Mouse (Mus musculus): ENCODE measurements around the gene Rab40c. TPM values are rescaled to one million over a fixed set of nuclear protein-coding genes. Genes with fewer than 3 reads are reported as not detected.

Gene Rab40c
- total and polyA plus RNA-seq, 3 experiments: 3.7 to 23.2 TPM; not detected in 1

GRCm38 (mm10) chr17:25950706-25951105 is 31.2 kb upstream of the Rab40c start:
- H3K9ac ChIP-seq (ENCODE audit: control insufficient read depth, low read depth, low read length, poor library complexity, severe bottlenecking): no peak overlapping the region
- no peaks in the 10 kb centered on the region for H3K9me3 ChIP-seq (replicated peaks; ENCODE audit: insufficient read depth, low read length)

GRCm38 (mm10) chr17:25949981-25950380 is 30.5 kb upstream of the Rab40c start:
- no peaks in the 10 kb centered on the region for H3K27me3 ChIP-seq (ENCODE audit: control insufficient read depth in 1 of 2, insufficient read depth in 2 of 2, low read length in 2 of 2)
- no peaks in the 10 kb centered on the region for H3K9me3 ChIP-seq (replicated peaks; ENCODE audit: insufficient read depth, low read length)
- TF ChIP-seq GABPA (IDR thresholded peaks at IDR 0.05; ENCODE audit: low read depth, low read length): no peak
- TF ChIP-seq SMC3 (IDR thresholded peaks at IDR 0.05; ENCODE audit: low read depth, low read length): no peak
- no peak for TF ChIP-seq CHD1 (IDR thresholded peaks at IDR 0.05; ENCODE audit: low read depth, low read length)
- TF ChIP-seq NRF1 (IDR thresholded peaks at IDR 0.05; ENCODE audit: insufficient read depth, low read depth, low read length, poor library complexity, severe bottlenecking): no peak
- no peak for TF ChIP-seq TCF12 (IDR thresholded peaks at IDR 0.05; ENCODE audit: low read depth, low read length)
- no peak for TF ChIP-seq CTCF (IDR thresholded peaks at IDR 0.05 in 2 of 3, conservative IDR thresholded peaks at IDR 0.05 in 1 of 3; ENCODE audit: control insufficient read depth in 1 of 3, insufficient read depth in 1 of 3, low read depth in 2 of 3, low read length in 3 of 3, poor library complexity in 1 of 3, severe bottlenecking in 1 of 3)
- no peak for TF ChIP-seq ELF1 (IDR thresholded peaks at IDR 0.05; ENCODE audit: low read depth, low read length)
- no peak for TF ChIP-seq SIN3A (IDR thresholded peaks at IDR 0.05; ENCODE audit: low read length)
- TF ChIP-seq RCOR1 (IDR thresholded peaks at IDR 0.05; ENCODE audit: low read depth, low read length): no peak
- TF ChIP-seq RAD21 (IDR thresholded peaks at IDR 0.05; ENCODE audit: low read depth, low read length): no peak
- no peak for TF ChIP-seq KAT2A (conservative IDR thresholded peaks at IDR 0.05; ENCODE audit: low read depth, low read length)
- no peak for TF ChIP-seq ZC3H11A (IDR thresholded peaks at IDR 0.05; ENCODE audit: low read depth, low read length)
- no peak for TF ChIP-seq UBTF (IDR thresholded peaks at IDR 0.05; ENCODE audit: borderline replicate concordance, insufficient read depth, low read depth, low read length)
- no peak for TF ChIP-seq EP300 (IDR thresholded peaks at IDR 0.05; ENCODE audit: low read depth in 1 of 2, low read length in 2 of 2)
- no peak for TF ChIP-seq MXI1 (IDR thresholded peaks at IDR 0.05; ENCODE audit: low read depth, low read length)
- no peak for TF ChIP-seq POLR2AphosphoS5 (IDR thresholded peaks at IDR 0.05; ENCODE audit: borderline replicate concordance, low read depth, low read length)
- no peak overlapping the region for H3K27ac ChIP-seq (ENCODE audit: control insufficient read depth, low read depth, low read length)
- H3K79me2 ChIP-seq (ENCODE audit: control insufficient read depth, insufficient read depth, low read length, poor library complexity): no peaks in the 10 kb centered on the region
- no peak for DNase-seq (ENCODE audit: low read depth, low spot score)
- H3K36me3 ChIP-seq (ENCODE audit: control insufficient read depth in 1 of 2, insufficient read depth in 2 of 2, low read length in 2 of 2): peaks cover 0 to 5% of the 10 kb centered on the region in 2 experiments; a peak in 1 of 4 replicates
- H3K9ac ChIP-seq (ENCODE audit: control insufficient read depth, low read depth, low read length, poor library complexity, severe bottlenecking): no peak overlapping the region
- peaks cover 0 to 12% of the 10 kb centered on the region in 2 experiments; a peak in 2 of 4 replicates for H3K4me1 ChIP-seq (ENCODE audit: control insufficient read depth in 1 of 2, insufficient read depth in 2 of 2, low read length in 2 of 2)
- no peak overlapping the region for H3K4me3 ChIP-seq (ENCODE audit: control insufficient read depth in 1 of 2, insufficient read depth in 1 of 2, low read depth in 2 of 2, low read length in 2 of 2)

More at GRCm38 (mm10) chr17:25950706-25951105, 31.2 kb upstream of the Rab40c start:
- no peak overlapping the region for H3K27ac ChIP-seq (ENCODE audit: control insufficient read depth, low read depth, low read length)
- no peaks in the 10 kb centered on the region for H3K79me2 ChIP-seq (ENCODE audit: control insufficient read depth, insufficient read depth, low read length, poor library complexity)
- peaks cover 0 to 5% of the 10 kb centered on the region in 2 experiments; a peak in 1 of 4 replicates for H3K36me3 ChIP-seq (ENCODE audit: control insufficient read depth in 1 of 2, insufficient read depth in 2 of 2, low read length in 2 of 2)
- H3K27me3 ChIP-seq (ENCODE audit: control insufficient read depth in 1 of 2, insufficient read depth in 2 of 2, low read length in 2 of 2): no peaks in the 10 kb centered on the region
- H3K4me1 ChIP-seq (ENCODE audit: control insufficient read depth in 1 of 2, insufficient read depth in 2 of 2, low read length in 2 of 2): peaks cover 0 to 9% of the 10 kb centered on the region in 2 experiments; a peak in 1 of 4 replicates
- DNase-seq (ENCODE audit: low read depth, low spot score): no peak
- no peak for TF ChIP-seq SMC3 (IDR thresholded peaks at IDR 0.05; ENCODE audit: low read depth, low read length)
- no peak for TF ChIP-seq E2F4 (IDR thresholded peaks at IDR 0.05; ENCODE audit: borderline replicate concordance, low read depth, low read length)
- no peak for TF ChIP-seq MAX (IDR thresholded peaks at IDR 0.05; ENCODE audit: low read length)
- no peak for TF ChIP-seq MAFK (IDR thresholded peaks at IDR 0.05; ENCODE audit: borderline replicate concordance, low read depth, low read length)
- TF ChIP-seq RCOR1 (IDR thresholded peaks at IDR 0.05; ENCODE audit: low read depth, low read length): no peak
- no peak for TF ChIP-seq ZC3H11A (IDR thresholded peaks at IDR 0.05; ENCODE audit: low read depth, low read length)
- TF ChIP-seq HCFC1 (IDR thresholded peaks at IDR 0.05; ENCODE audit: low read depth, low read length): no peak
- no peak for TF ChIP-seq CTCF (IDR thresholded peaks at IDR 0.05 in 2 of 3, conservative IDR thresholded peaks at IDR 0.05 in 1 of 3; ENCODE audit: control insufficient read depth in 1 of 3, insufficient read depth in 1 of 3, low read depth in 2 of 3, low read length in 3 of 3, poor library complexity in 1 of 3, severe bottlenecking in 1 of 3)
- TF ChIP-seq MXI1 (IDR thresholded peaks at IDR 0.05; ENCODE audit: low read depth, low read length): no peak
- TF ChIP-seq SIN3A (IDR thresholded peaks at IDR 0.05; ENCODE audit: low read length): no peak
- TF ChIP-seq GATA1 (IDR thresholded peaks at IDR 0.05; ENCODE audit: low read depth, low read length): no peak
- no peak for TF ChIP-seq ZKSCAN1 (IDR thresholded peaks at IDR 0.05; ENCODE audit: low read depth, low read length)
- TF ChIP-seq ELF1 (IDR thresholded peaks at IDR 0.05; ENCODE audit: low read depth, low read length): no peak
- TF ChIP-seq MAZ (IDR thresholded peaks at IDR 0.05; ENCODE audit: low read depth, low read length): no peak
- TF ChIP-seq CHD1 (IDR thresholded peaks at IDR 0.05; ENCODE audit: low read depth, low read length): no peak
- no peak for TF ChIP-seq POLR2AphosphoS2 (IDR thresholded peaks at IDR 0.05; ENCODE audit: low read length)
- no peak for TF ChIP-seq JUND (IDR thresholded peaks at IDR 0.05; ENCODE audit: low read depth, low read length)
- TF ChIP-seq ZMIZ1 (IDR thresholded peaks at IDR 0.05; ENCODE audit: low read depth, low read length): no peak
- H3K4me3 ChIP-seq (ENCODE audit: control insufficient read depth in 1 of 2, insufficient read depth in 1 of 2, low read depth in 2 of 2, low read length in 2 of 2): no peak overlapping the region

All from MEL (cell line).